Mouse (Mus musculus) left cerebral cortex, adult 2 months (tissue): ENCODE results near the gene Nek3. TPM values are rescaled to one million over a fixed set of nuclear protein-coding genes. Genes with fewer than 3 reads are reported as not detected.
"Not testable (repeated sequence)": the region's sequence is repeated elsewhere in the genome, so short reads cannot be mapped to it uniquely, and the experiment has no call there.

Source experiments
- DNase-seq, 2 experiments: peaks; one replicate each; pipeline ENCODE4 v3.0.0; 2021 to 2022; ENCODE audit warnings: low spot score in 2 of 2, mixed read lengths in 1 of 2; ENCODE audit errors: extremely low spot score in 1 of 2
- H3K27ac ChIP-seq: fragments of 200-600 bp; 2 replicates; pipeline ENCODE4 v1.8.1; 2022
- H3K4me3 ChIP-seq: fragments of 200-600 bp; 2 replicates; pipeline ENCODE4 v1.8.1; 2022
- CTCF ChIP-seq: fragments of 200-600 bp; IDR thresholded peaks from 2 replicates; pipeline ENCODE4 v1.8.1; 2022; ENCODE audit warnings: antibody characterized with exemption, mild to moderate bottlenecking, moderate library complexity
- intact Hi-C: fragments of 180-260 bp; cut with DNase I; formaldehyde crosslinking; loops from one replicate; pipeline ENCODE4 v1.15.1; 2025
- total RNA-seq, 2 experiments: library from RNA; stranded (reverse); gene quantifications; 2 replicates each; pipeline ENCODE4 v1.2.3; 2021

Gene Nek3
- total RNA-seq, 2 experiments from 2014 or later, result 1.3 to 1.9 TPM

GRCm38 (mm10) chr8:22169167-22169566 is 2.9 kb upstream of the Nek3 start:
- TF ChIP-seq CTCF, result no peak
- peak in 1 of 2 experiments; percentile 12 for DNase-seq
- H3K4me3 ChIP-seq, result no peak overlapping the region
- intact Hi-C loops, result loop anchor here (1.0 to 5.0 kb wide), 2 partner anchors 12 to 177 kb away; no protein-coding TSS in a partner anchor
- no peak overlapping the region for H3K27ac ChIP-seq

DNA sequence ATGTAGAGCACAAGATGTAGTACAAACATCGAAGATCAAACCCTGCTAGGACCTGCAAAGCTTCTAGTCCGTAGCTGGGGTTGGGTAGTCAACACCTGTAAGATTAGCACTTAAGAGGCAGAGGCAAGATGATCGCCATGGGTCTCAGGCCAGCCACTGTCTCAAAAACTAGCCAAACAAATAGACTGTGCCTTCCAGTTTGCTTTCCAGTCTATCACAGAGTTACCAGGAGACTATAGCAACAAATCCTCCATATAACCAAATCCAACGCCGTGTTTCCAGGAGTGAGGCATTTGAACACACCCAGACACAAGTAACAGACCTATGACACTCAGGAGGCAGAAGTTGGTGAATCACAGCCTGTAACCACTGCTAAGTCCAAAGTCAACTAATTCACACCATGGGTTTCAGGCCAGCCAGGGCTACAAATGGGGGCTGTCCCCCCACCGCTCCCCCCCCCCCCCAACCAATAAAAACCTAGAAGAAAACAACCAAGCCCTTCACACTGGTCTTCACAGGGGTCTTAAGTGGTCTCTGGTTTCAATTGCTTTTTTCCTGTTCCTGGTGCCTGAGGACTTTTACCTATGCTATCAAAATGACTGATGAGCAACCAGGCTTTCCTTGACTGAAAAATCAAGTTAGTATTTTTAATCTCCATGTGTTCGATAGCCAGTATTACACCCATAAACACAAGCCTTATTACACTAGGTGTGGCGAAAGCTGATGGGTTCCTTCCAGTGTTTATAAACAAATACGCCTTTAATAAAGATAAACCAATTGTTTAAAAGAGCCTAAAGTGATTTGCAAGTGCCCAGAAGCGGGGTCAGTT is 770 bp downstream of the Nek3 start:
- H3K27ac ChIP-seq, result peak overlapping the region; percentile 73
- DNase-seq, result no peak
- intact Hi-C loops, result loop anchor here (2.0 to 5.0 kb wide), 3 partner anchors 27 to 173 kb away; partner anchors contain the start of genes Alg11, Atp7b and Vps36
- no peak for TF ChIP-seq CTCF
- peak overlapping the region; percentile 56 for H3K4me3 ChIP-seq

GRCm38 (mm10) chr8:22164431-22164830 is 1.8 kb downstream of the Nek3 start:
- Histone ChIP-seq H3K27ac (no peak overlapping the region), H3K4me3 (no peak overlapping the region)
- intact Hi-C loops, result no loop called here
- no peak for DNase-seq
- no peak for TF ChIP-seq CTCF

DNA sequence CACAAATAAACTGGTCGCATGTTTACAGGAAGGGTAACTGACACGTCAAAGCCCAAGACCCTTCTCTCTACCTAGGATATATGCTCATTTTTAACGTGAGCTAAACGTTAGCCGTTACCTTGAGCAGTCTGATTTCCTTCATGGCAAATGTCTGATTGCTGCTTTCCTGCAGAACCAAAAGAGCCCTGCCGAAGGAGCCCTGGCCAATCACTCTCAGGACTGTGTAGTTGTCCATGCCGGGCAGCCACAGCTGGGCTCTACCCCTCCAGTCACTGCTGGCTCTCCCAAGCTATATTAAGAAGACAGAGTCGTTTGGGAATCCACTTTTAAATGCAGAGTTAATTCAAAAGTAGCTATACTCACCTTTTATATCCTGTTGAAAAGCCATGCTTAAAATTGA is 4.0 kb downstream of the Nek3 start:
- DNase-seq, result no peak
- intact Hi-C loops, result no loop called here
- TF ChIP-seq CTCF, result no peak
- Histone ChIP-seq H3K4me3 (no peak overlapping the region), H3K27ac (no peak overlapping the region)

DNA sequence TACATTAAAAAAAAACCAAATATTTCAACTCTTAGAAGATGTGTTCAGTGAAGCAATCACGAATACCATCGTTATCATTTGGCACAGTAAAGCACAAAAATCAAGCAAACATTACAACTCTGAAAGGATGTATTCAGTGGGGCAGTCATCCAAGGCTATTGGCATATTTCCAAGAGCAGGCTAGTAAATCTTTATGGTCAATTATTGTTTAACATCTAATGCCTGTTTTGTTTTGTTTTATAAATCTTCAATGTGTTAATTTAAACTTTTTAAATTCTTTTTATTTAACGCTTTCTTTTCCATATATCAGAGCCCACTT is 15.9 kb downstream of the Nek3 start:
- TF ChIP-seq CTCF, result no peak
- no peak overlapping the region for H3K4me3 ChIP-seq
- intact Hi-C loops, result no loop called here
- H3K27ac ChIP-seq, result no peak overlapping the region
- no peak for DNase-seq

DNA sequence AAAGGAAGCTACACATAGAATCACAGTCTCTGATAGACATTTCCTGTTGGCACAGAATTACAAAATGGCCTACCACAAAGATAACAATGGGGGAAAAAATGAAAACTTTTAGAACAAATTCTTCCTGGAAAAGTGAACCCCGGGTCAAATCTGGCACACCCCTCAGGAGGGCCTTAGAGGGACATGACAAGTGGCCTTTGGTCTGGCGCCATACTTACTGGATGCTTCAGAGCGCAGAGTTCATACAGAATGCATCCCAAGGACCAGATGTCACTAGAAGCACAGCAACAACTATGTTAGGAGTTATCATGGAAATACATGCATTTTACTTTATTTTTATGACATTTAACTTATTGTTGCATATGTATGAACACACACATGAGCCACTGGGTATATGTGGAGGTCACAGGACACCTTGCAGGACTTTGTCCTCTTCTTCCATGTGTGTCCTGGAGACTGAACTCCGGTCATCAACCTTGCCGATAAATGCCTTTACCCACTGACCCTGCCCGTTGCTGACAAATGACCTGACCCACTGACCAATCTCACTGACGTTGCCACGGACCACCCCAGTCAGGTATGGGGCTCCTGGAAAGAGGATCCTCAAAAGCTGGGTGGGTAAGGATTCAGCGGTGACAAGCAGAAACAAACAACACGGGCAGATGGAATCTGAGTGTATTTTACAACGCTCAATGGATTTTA is 16.4 kb downstream of the Nek3 start:
- intact Hi-C loops, result no loop called here
- no peak for TF ChIP-seq CTCF
- no peak for DNase-seq
- Histone ChIP-seq H3K27ac (no peak overlapping the region), H3K4me3 (no peak overlapping the region)

- Histone ChIP-seq H3K27ac (no peak overlapping the region), H3K4me3 (no peak overlapping the region)
- no peak for DNase-seq
- intact Hi-C loops, result no loop called here
- no peak for TF ChIP-seq CTCF
These were observed 17.9 kb downstream of the Nek3 start for GRCm38 (mm10) chr8:22148367-22148740.

GRCm38 (mm10) chr8:22147706-22148366 is 18.4 kb downstream of the Nek3 start:
- H3K4me3 ChIP-seq, result no peak overlapping the region
- intact Hi-C loops, result no loop called here
- no peak for TF ChIP-seq CTCF
- DNase-seq, result no peak
- no peak overlapping the region for H3K27ac ChIP-seq

DNA sequence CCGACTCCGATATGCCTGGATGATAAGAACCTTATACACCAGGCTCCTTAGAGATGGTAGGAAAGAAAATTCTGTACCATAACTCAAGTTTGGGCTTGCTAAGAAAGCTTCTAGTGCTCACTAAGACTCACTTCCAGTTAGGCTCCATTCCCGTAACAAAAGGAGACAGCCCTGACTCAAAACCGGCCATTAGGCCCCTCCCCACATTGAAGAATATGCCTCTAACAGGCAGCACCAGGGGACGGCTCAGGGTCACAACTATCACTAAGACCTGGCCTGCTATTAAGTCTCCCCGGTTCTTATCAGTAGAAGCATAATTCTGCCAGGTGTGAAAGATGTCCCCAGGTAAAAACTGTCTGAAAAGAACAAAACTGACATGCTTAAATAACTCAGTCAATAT is 20.4 kb downstream of the Nek3 start:
- intact Hi-C loops, result no loop called here
- no peak for TF ChIP-seq CTCF
- no peak for DNase-seq
- Histone ChIP-seq H3K27ac (no peak overlapping the region), H3K4me3 (no peak overlapping the region)

GRCm38 (mm10) chr8:22143764-22144491 is 22.3 kb downstream of the Nek3 start:
- no peak for TF ChIP-seq CTCF
- no peak overlapping the region for H3K4me3 ChIP-seq
- no peak overlapping the region for H3K27ac ChIP-seq
- intact Hi-C loops, result no loop called here
- DNase-seq, result no peak

DNA sequence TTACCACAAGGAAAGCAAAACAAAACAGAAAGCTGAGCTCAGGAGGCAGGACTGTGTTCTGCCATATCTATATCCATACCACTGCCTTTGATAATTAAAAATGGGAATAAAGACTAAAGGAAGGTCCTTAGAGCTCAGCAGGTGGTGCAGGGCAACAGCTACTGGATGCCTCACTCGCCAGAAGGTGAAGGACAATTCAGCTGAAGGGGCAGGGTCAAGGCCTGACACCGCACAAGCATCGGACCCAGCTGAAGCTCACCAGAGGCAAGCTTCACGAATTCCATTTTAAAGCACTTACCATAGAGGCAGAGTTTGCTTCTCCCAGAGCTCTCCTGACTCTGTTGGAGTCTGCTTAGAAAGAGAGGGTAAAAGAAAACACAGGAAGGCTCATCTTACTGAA is 23.6 kb downstream of the Nek3 start:
- no peak for DNase-seq
- intact Hi-C loops, result no loop called here
- no peak for TF ChIP-seq CTCF
- no peak overlapping the region for H3K4me3 ChIP-seq
- no peak overlapping the region for H3K27ac ChIP-seq

DNA sequence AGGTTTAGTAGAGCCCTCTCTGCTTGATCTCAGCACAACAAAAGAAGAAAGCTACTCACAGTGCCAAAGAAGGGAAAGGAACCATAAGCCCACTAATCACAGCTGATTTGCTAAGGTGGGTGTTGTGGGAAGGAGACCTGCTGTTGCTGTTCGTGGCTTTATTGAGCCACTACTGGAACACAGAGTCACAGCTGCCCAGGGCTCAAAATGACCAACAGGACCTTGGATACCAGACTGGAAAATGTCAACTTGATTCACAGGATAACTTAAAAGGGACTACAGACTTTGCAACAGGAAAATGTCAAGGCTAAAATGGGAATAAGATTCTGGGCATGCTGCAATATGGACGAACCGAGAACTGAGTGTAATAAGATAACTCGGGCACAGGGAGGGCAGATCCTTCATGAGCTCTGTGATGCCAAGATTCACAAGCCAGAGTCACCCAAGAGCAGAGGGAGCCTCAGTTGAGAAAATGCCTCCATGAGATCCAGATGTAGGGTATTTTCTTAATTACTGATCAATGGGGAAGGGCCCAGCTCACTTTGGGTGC is 24.3 kb downstream of the Nek3 start:
- intact Hi-C loops, result no loop called here
- H3K4me3 ChIP-seq, result no peak overlapping the region
- DNase-seq, result no peak
- TF ChIP-seq CTCF, result no peak
- H3K27ac ChIP-seq, result no peak overlapping the region

DNA sequence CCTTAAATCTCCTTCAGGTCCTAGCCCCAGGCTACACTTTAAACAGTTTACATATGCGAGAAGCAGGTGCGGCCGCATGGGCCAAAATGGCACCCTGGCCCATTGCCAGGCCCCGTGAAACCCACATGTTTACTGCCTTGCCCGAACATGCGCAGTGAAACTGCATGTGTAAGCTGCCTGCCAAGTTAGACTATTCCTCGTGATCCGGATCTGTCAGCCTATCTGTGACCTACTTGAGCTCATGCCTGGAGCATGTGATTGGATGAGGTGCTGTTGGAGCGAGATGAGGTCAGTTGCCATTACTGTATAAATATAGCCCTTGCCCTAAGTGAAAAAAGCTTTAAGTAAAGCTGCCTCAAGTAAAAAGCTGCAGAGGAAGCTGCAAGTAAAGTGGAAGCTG is 29.8 kb downstream of the Nek3 start:
- intact Hi-C loops, H3K4me3 ChIP-seq, H3K27ac ChIP-seq, DNase-seq: not testable (repeated sequence)
